Comparison of ENCODE assay signal across 9 mouse cellular contexts in genomic region chr14:124192815-124193142, GRCm38 (mm10).
DNase-seq lines count a peak whose midpoint lies in the region; ATAC-seq and TF ChIP-seq lines count a peak whose summit lies in the region.
"Had no signal": no experiment of that assay in that cellular context is flagged by ENCODE, and none has a peak within 500 bp of the region (broad histone marks: within the 10 kb centered on the region; RNA-seq: fewer than 3 reads in every experiment).

No protein-coding gene starts in this region.

- peak overlapping the region; percentile 39 for H3K4me3 ChIP-seq in heart, embryonic 12.5 days
- H3K4me3 ChIP-seq in heart, adult 2 months, result no peak overlapping the region
- peak overlapping the region; percentile 56 for H3K4me3 ChIP-seq in forebrain, embryonic 13.5 days
- H3K4me3 ChIP-seq in midbrain, embryonic 10.5 days, result peak overlapping the region; percentile 66

- no peaks in the 10 kb centered on the region for H3K9me3 ChIP-seq in heart, embryonic 12.5 days (replicated peaks)
- H3K9me3 ChIP-seq in forebrain, embryonic 13.5 days (replicated peaks), result no peaks in the 10 kb centered on the region
- H3K9me3 ChIP-seq in midbrain, embryonic 10.5 days (replicated peaks), result no peaks in the 10 kb centered on the region

- H3K9ac ChIP-seq in heart, embryonic 12.5 days, result no peak overlapping the region
- H3K9ac ChIP-seq in heart, adult 2 months (ENCODE audit: low read depth, low read length), result no peak overlapping the region
- H3K9ac ChIP-seq in forebrain, embryonic 13.5 days, result peak overlapping the region; percentile 71
- H3K9ac ChIP-seq: liver, embryonic 14.5 days had no signal

- WGBS in heart, embryonic 12.5 days, result 6% methylated on average over 15 of the region's 15 CpGs
- whole genome bisulfite sequencing in heart, adult 2 months, result 9% methylated on average over 15 of the region's 15 CpGs
- WGBS in forebrain, embryonic 13.5 days, result 4% methylated on average over 15 of the region's 15 CpGs
- 4% methylated on average over 15 of the region's 15 CpGs for WGBS in midbrain, embryonic 10.5 days

- H3K4me2 ChIP-seq in heart, embryonic 12.5 days, result peak overlapping the region; percentile 71
- H3K4me2 ChIP-seq in forebrain, embryonic 13.5 days, result peak overlapping the region; percentile 85

- no peak for TF ChIP-seq CTCF in heart, adult 2 months (IDR thresholded peaks at IDR 0.05)

- peak; percentile 9; the same call in 1 of the 2 replicates for ATAC-seq in heart, embryonic 12.5 days (ENCODE audit: insufficient number of reproducible peaks, low FRiP score)
- ATAC-seq in forebrain, embryonic 13.5 days, result peak; percentile 56

- no peak for TF ChIP-seq EP300 in heart, adult 2 months (IDR thresholded peaks at IDR 0.05; ENCODE audit: insufficient read depth, low read depth, low read length)

- H3K79me2 ChIP-seq in heart, adult 2 months (replicated peaks; ENCODE audit: control insufficient read depth, insufficient read depth, low read length), result no peaks in the 10 kb centered on the region

- no peak for TF ChIP-seq POLR2A in heart, adult 2 months (IDR thresholded peaks at IDR 0.05; ENCODE audit: insufficient read depth, low read depth, low read length)

- peaks cover 36% of the 10 kb centered on the region for H3K27me3 ChIP-seq in heart, embryonic 12.5 days (replicated peaks)
- peaks cover 2% of the 10 kb centered on the region; the same call in 1 of the 2 replicates for H3K27me3 ChIP-seq in heart, adult 2 months (ENCODE audit: control insufficient read depth, insufficient read depth, low read length)
- peaks cover 6% of the 10 kb centered on the region for H3K27me3 ChIP-seq in forebrain, embryonic 13.5 days
- H3K27me3 ChIP-seq in midbrain, embryonic 10.5 days (ENCODE audit: low read depth, poor library complexity, severe bottlenecking), result peaks cover 32% of the 10 kb centered on the region

- DNase-seq in heart, adult 2 months, result no peak
- peak; percentile 27 for DNase-seq in brain, adult 2 months (ENCODE audit: low read depth, low spot score)
- DNase-seq in midbrain, embryonic 10.5 days (ENCODE audit: low spot score), result no peak
- DNase-seq in testis, postnatal 14 days (ENCODE audit: low spot score), result no peak
- DNase-seq in gastrocnemius, postnatal 36 days, result no peak
- no peak for DNase-seq in left cerebral cortex, postnatal 10 days (ENCODE audit: extremely low spot score in 1 of 2, low spot score in 2 of 2)

- no peaks in the 10 kb centered on the region for H3K36me3 ChIP-seq in heart, embryonic 12.5 days
- H3K36me3 ChIP-seq in heart, adult 2 months (ENCODE audit: control insufficient read depth, insufficient read depth, low read length), result no peaks in the 10 kb centered on the region
- no peaks in the 10 kb centered on the region for H3K36me3 ChIP-seq in forebrain, embryonic 13.5 days (ENCODE audit: poor library complexity, severe bottlenecking)
- H3K36me3 ChIP-seq in midbrain, embryonic 10.5 days, result no peaks in the 10 kb centered on the region

- H3K27ac ChIP-seq in heart, embryonic 12.5 days (ENCODE audit: poor library complexity, severe bottlenecking), result no peak overlapping the region
- H3K27ac ChIP-seq in heart, adult 2 months, result no peak overlapping the region
- 0 out of 2 replicates have a peak overlapping the region, but pooled peaks have one; percentile 31 for H3K27ac ChIP-seq in forebrain, embryonic 13.5 days
- peak overlapping the region; percentile 75 for H3K27ac ChIP-seq in midbrain, embryonic 10.5 days (replicated peaks)
- H3K27ac ChIP-seq: liver, embryonic 14.5 days had no signal

- intact Hi-C loops in heart, adult 2 months (cut with DNase I), result no loop called here
- intact Hi-C loops in gastrocnemius, postnatal 36 days (cut with DNase I), result no loop called here
- intact Hi-C loops in left cerebral cortex, postnatal 10 days (cut with DNase I), result loop anchor here (5.0 to 10.0 kb wide), 2 partner anchors 438 to 820 kb away; no protein-coding TSS in a partner anchor

- peaks cover 12% of the 10 kb centered on the region for H3K4me1 ChIP-seq in heart, embryonic 12.5 days (replicated peaks)
- no peaks in the 10 kb centered on the region for H3K4me1 ChIP-seq in heart, adult 2 months (ENCODE audit: control insufficient read depth, insufficient read depth, low read length)
- H3K4me1 ChIP-seq in forebrain, embryonic 13.5 days, result peaks cover 23% of the 10 kb centered on the region
- H3K4me1 ChIP-seq in midbrain, embryonic 10.5 days, result peaks cover 19% of the 10 kb centered on the region

Comparison
In these comparisons a context has a peak if more than half of its experiments do, and no peak if none do; other contexts are left out.
1. H3K27ac ChIP-seq: peak in forebrain, embryonic 13.5 days (single experiment) and midbrain, embryonic 10.5 days (single experiment); none in heart, embryonic 12.5 days (single experiment) and heart, adult 2 months (single experiment).